Mouse (Mus musculus): ENCODE results near the gene Gpa33. TPM values are rescaled to one million over a fixed set of nuclear protein-coding genes. Genes with fewer than 3 reads are reported as not detected.

The Gpa33 gene
- total and polyA plus RNA-seq, 3 experiments, result 0.04 TPM; not detected in 2

GRCm38 (mm10) chr1:166182952-166183627, 53.1 kb downstream of the Gpa33 start:
- no peak for DNase-seq (ENCODE audit: extremely low read depth)
- Histone ChIP-seq H3K36me3 (replicated peaks in 1 of 2; ENCODE audit: control insufficient read depth in 1 of 2, insufficient read depth in 1 of 2, low read length in 1 of 2) (no peaks in the 10 kb centered on the region), H3K27ac (ENCODE audit: insufficient read depth, low read depth) (no peak overlapping the region), H3K9ac (ENCODE audit: insufficient read depth, low read depth) (no peak overlapping the region), H3K79me2 (replicated peaks; ENCODE audit: control insufficient read depth, extremely low read depth, insufficient read depth, poor library complexity, severe bottlenecking) (no peaks in the 10 kb centered on the region), H3K4me3 (replicated peaks in 1 of 3; ENCODE audit: low read depth in 2 of 3, low read length in 2 of 3, poor library complexity in 1 of 3) (no peak overlapping the region), H3K4me1 (ENCODE audit: control insufficient read depth in 1 of 2, insufficient read depth in 2 of 2) (peaks cover 0 to 5% of the 10 kb centered on the region in 2 experiments; a peak in 1 of 4 replicates), H3K9me3 (replicated peaks; ENCODE audit: low read length) (no peaks in the 10 kb centered on the region), H3K4me2 (ENCODE audit: insufficient read depth, low read depth, poor library complexity, severe bottlenecking) (no peak overlapping the region), H3K27me3 (replicated peaks) (no peaks in the 10 kb centered on the region)
- in situ Hi-C loops (cut with MboI; ENCODE audit: low pct_ligation_motif_present, low pct_unique_long_range_greater_than_20kb, low sequenced_read_pairs), result no loop called here
- TF ChIP-seq CTCF (conservative IDR thresholded peaks at IDR 0.05 in 1 of 2, IDR thresholded peaks at IDR 0.05 in 1 of 2; ENCODE audit: low read depth in 2 of 2, low read length in 2 of 2) (no peak), MEF2A (IDR thresholded peaks at IDR 0.05; ENCODE audit: borderline replicate concordance, low read depth, low read length) (no peak), SMC3 (IDR thresholded peaks at IDR 0.05; ENCODE audit: low read depth, low read length) (no peak), ZMIZ1 (IDR thresholded peaks at IDR 0.05; ENCODE audit: low read depth, low read length) (no peak), POLR2AphosphoS2 (IDR thresholded peaks at IDR 0.05; ENCODE audit: low read depth, low read length) (no peak), GABPA (IDR thresholded peaks at IDR 0.05; ENCODE audit: insufficient replicate concordance, low read depth, low read length) (no peak)
- dilution Hi-C loops (cut with MboI; ENCODE audit: extremely low pct_ligation_motif_present, extremely low pct_unique_long_range_greater_than_20kb, low sequenced_read_pairs), result no loop called here

- Histone ChIP-seq H3K36me3 (replicated peaks in 1 of 2; ENCODE audit: control insufficient read depth in 1 of 2, insufficient read depth in 1 of 2, low read length in 1 of 2) (no peaks in the 10 kb centered on the region), H3K4me1 (ENCODE audit: control insufficient read depth in 1 of 2, insufficient read depth in 2 of 2) (peaks cover 0 to 5% of the 10 kb centered on the region in 2 experiments; a peak in 1 of 4 replicates), H3K27ac (ENCODE audit: insufficient read depth, low read depth) (no peak overlapping the region), H3K4me3 (replicated peaks in 1 of 3; ENCODE audit: low read depth in 2 of 3, low read length in 2 of 3, poor library complexity in 1 of 3) (no peak overlapping the region), H3K27me3 (replicated peaks) (no peaks in the 10 kb centered on the region), H3K79me2 (replicated peaks; ENCODE audit: control insufficient read depth, extremely low read depth, insufficient read depth, poor library complexity, severe bottlenecking) (no peaks in the 10 kb centered on the region), H3K9ac (ENCODE audit: insufficient read depth, low read depth) (no peak overlapping the region), H3K4me2 (ENCODE audit: insufficient read depth, low read depth, poor library complexity, severe bottlenecking) (no peak overlapping the region), H3K9me3 (replicated peaks; ENCODE audit: low read length) (no peaks in the 10 kb centered on the region)
- DNase-seq (ENCODE audit: extremely low read depth), result no peak
- in situ Hi-C loops (cut with MboI; ENCODE audit: low pct_ligation_motif_present, low pct_unique_long_range_greater_than_20kb, low sequenced_read_pairs) (no loop called here), dilution Hi-C loops (cut with MboI; ENCODE audit: extremely low pct_ligation_motif_present, extremely low pct_unique_long_range_greater_than_20kb, low sequenced_read_pairs) (no loop called here)
- no peak for TF ChIP-seq ZMIZ1 (IDR thresholded peaks at IDR 0.05; ENCODE audit: low read depth, low read length)
- TF ChIP-seq CHD1 (IDR thresholded peaks at IDR 0.05; ENCODE audit: low read depth, low read length), result no peak
- TF ChIP-seq GABPA (IDR thresholded peaks at IDR 0.05; ENCODE audit: insufficient replicate concordance, low read depth, low read length), result no peak
- TF ChIP-seq ZKSCAN1 (IDR thresholded peaks at IDR 0.05; ENCODE audit: borderline replicate concordance, low read depth, low read length), result no peak
- TF ChIP-seq UBTF (IDR thresholded peaks at IDR 0.05; ENCODE audit: low read depth, low read length), result no peak
- no peak for TF ChIP-seq RAD21 (IDR thresholded peaks at IDR 0.05; ENCODE audit: low read depth, low read length)
- TF ChIP-seq SMC3 (IDR thresholded peaks at IDR 0.05; ENCODE audit: low read depth, low read length), result no peak
- no peak for TF ChIP-seq ZNF384 (IDR thresholded peaks at IDR 0.05; ENCODE audit: low read depth, low read length)
- no peak for TF ChIP-seq NELFE (IDR thresholded peaks at IDR 0.05; ENCODE audit: low read depth, low read length)
- no peak for TF ChIP-seq TBP (conservative IDR thresholded peaks at IDR 0.05; ENCODE audit: low read depth, low read length)
- TF ChIP-seq MEF2A (IDR thresholded peaks at IDR 0.05; ENCODE audit: borderline replicate concordance, low read depth, low read length), result no peak
- TF ChIP-seq POLR2AphosphoS2 (IDR thresholded peaks at IDR 0.05; ENCODE audit: low read depth, low read length), result no peak
- TF ChIP-seq NRF1 (IDR thresholded peaks at IDR 0.05; ENCODE audit: low read depth, low read length), result no peak
- TF ChIP-seq EP300 (IDR thresholded peaks at IDR 0.05; ENCODE audit: low read length), result no peak
- no peak for TF ChIP-seq MYC (IDR thresholded peaks at IDR 0.05; ENCODE audit: low read depth, low read length)
- TF ChIP-seq USF2 (conservative IDR thresholded peaks at IDR 0.05; ENCODE audit: low read depth, low read length), result no peak
Observed at GRCm38 (mm10) chr1:166184391-166185229, 54.6 kb downstream of the Gpa33 start.

All from CH12.LX (cell line).